Comparison of ENCODE assay signal across 15 mouse cellular contexts in the genomic region with DNA sequence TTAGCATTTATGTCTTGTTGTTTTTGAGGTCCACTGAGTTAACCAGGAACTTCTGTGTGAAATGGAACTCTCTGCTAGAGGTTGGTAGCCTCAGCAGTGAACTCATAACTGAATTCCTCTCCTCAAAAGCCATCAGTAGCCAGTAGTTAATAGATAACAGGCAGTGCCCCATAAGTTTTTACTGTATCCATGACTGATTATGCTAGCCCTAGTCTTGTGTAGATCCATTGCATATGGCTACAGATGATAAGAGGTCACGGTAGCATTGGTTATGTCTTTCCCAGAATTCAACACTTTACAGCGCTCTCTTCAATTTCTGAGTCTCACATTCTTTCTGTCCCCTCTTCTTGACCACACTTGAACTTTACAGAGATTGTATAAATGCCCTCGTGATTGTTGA.
"Had no signal": no experiment of that assay in that cellular context is flagged by ENCODE, and none has a peak within 500 bp of the region (broad histone marks: within the 10 kb centered on the region; RNA-seq: fewer than 3 reads in every experiment).

No protein-coding gene starts in this region.

- H3K27me3 ChIP-seq: lung, embryonic 15.5 days; megakaryocyte, embryonic 14.5 days; midbrain, embryonic 13.5 days; midbrain, embryonic 15.5 days; neural tube, embryonic 12.5 days had no signal

- H3K36me3 ChIP-seq: lung, embryonic 15.5 days; midbrain, embryonic 13.5 days; midbrain, embryonic 15.5 days; neural tube, embryonic 12.5 days had no signal

- H3K9me3 ChIP-seq: lung, embryonic 15.5 days; megakaryocyte, embryonic 14.5 days; midbrain, embryonic 13.5 days; midbrain, embryonic 15.5 days; neural tube, embryonic 12.5 days had no signal

- H3K9ac ChIP-seq: lung, embryonic 15.5 days; midbrain, embryonic 13.5 days; midbrain, embryonic 15.5 days; neural tube, embryonic 12.5 days had no signal

- H3K4me3 ChIP-seq: lung, embryonic 15.5 days; megakaryocyte, embryonic 14.5 days; midbrain, embryonic 13.5 days; midbrain, embryonic 15.5 days; neural tube, embryonic 12.5 days had no signal

- H3K27ac ChIP-seq: lung, embryonic 15.5 days; macrophage; midbrain, embryonic 13.5 days; midbrain, embryonic 15.5 days; neural tube, embryonic 12.5 days had no signal

- H3K4me2 ChIP-seq: lung, embryonic 15.5 days; midbrain, embryonic 11.5 days; midbrain, embryonic 13.5 days; midbrain, embryonic 15.5 days; neural tube, embryonic 12.5 days had no signal

- DNase-seq: lung, adult 2 months; lung, postnatal 14 days; lung, postnatal 36 days; right cerebral cortex, postnatal 14 days; thymus, adult 18-20 months; thymus, postnatal 25 days; thymus, postnatal 4 days had no signal

- H3K4me1 ChIP-seq: lung, embryonic 15.5 days; megakaryocyte, embryonic 14.5 days; midbrain, embryonic 13.5 days; midbrain, embryonic 15.5 days; neural tube, embryonic 12.5 days had no signal

- ATAC-seq: lung, postnatal 0 days; midbrain, embryonic 13.5 days; midbrain, embryonic 15.5 days had no signal
